Mouse (Mus musculus): ENCODE results near the gene Nop14.
A peak's percentile ranks its signal among the peaks of the same experiment; 100 is the strongest.

Nop14 gene

DNA sequence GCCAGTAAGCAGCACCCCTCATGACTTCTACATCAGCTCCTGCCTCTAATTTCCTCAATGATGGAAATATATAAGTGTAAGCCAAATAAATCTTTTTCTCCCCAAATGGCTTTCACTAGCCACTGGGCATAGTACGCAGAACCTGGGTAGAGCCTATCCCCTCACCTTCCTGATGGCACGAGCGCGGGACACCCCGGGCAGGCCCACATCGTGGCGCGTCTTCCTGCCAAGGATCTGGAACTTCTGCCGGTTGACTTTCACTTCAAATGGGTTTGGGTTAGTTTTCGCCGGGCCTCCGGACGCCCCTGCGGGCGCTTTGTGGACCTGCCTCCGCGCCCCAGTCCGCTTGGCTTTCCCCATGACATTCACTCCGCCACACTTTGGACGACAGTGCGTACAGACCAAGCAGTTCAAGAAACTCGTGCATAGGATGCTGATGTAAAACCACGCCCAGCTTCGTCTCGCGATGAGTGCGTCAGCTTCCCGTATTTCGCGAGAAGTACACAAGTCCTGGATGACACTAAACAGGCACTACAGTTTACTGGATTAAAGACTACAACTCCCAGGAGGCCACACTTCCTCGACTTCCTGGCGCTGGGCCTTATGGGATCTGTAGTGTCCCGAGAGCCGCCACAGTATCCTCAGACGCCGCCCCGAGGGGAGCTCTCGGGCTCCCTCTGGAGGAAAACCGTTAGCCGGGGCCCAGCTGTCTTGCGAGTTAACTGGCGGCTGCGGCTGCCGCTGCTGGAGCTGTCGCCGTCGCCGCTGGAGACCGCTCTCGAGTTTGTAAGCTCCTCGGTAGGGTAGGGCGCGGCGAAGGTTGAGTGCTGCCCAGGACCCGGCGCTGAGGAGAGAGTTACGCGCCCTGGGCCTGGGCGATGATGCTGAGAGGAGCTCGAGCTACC is at the start of gene Nop14, which contains the start of gene Grk4:
Nop14 (minus strand) TSS at position 463 of the 905 bp plus-strand sequence.
Grk4 (plus strand) TSS at position 694 of the 905 bp plus-strand sequence.
- peak; percentile 100 for DNase-seq

DNA sequence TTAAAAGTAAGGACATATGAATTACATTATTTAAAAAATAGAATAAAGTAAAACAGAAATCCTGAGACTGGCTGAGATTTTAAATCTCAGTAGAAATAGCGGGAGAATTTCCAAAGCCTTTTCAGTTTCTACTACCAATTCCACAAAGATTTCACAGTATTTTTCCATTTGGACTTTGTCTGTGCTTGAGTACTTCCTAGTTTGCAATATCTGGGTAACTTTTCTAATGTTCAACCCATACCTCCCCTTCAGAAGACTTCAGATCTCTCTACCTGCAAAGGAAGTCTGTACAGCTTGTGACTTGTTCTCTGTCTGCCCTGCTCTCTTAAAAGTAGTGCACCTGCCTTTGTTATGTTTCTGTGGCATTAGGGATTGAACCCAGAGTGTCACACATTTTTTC is 48.5 kb upstream of the Nop14 start:
- no peak for DNase-seq

DNA sequence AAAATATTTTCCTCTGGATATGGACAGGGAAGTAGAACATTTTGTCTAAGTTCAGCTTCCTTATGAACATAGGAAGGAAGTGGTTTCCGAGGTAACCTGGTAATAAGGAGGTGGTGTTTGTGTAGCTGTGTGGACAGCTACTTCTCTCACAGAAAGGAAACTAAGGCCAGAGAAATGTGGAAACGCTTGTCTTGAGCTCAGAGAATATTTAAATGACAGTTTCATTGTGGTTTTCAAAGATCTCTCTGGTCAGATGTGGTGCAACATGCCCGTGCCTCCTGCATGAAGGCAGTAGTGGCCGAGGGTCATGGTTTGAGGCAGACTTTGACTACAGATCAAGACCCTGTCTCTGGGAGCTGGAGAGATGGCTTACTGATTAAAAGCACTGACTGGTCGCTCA is 35.6 kb upstream of the Nop14 start:
- DNase-seq, result no peak

DNA sequence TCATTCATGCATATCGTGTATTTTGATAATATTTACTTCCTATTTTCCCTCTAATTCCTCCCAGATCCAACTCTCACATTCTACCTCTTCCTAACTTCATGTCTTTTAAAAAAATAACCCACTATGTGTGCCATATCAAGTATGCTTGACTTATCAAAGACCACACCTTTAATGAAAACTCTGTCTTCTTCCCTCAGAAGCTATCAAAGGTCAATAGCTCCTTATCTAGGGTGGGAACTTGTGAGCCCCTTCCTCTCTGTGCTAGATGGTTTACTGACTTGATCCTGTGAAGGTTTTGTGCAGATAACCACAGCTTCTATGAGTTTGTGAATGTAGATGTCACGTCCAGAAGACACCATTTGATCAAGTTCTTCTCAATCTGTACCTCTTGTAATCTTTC is 32.8 kb upstream of the Nop14 start:
- no peak for DNase-seq

DNA sequence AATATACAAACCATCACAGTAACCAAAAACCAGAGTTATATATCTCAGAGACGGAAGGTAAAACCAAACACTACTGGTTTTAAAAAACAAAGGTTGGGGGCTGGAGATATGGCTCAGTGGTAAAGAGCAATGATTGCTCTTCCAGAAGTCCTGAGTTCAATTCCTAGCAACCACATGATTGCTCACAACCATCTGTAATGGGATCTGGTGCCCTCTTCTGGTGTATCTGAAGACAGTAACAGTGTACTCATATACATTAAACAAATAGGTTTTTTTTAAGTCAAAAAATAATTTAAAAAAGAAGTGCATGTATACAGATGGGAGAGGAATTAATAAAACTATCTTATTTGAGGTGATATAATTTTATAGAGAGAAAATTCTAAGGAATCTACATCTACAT is 29.9 kb upstream of the Nop14 start:
- DNase-seq, result no peak

DNA sequence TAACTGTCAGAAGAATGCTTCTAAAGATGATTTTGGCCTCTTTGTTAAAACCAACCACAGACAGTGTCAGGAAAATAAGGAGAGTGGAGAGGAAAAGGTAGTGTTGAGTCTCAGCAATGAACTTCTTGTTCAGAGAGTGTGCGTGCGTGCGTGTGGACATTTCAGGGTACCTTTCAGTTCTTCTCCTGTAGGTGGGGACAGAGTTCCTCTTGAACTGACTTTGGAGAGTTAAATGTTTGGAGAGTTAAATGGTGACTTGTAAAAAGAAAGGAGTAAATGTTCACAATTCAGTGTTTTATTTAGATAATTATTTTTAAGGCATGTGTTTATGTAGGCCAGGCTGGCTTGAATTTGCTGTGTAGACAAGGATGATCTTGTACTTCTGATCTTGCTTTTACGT is 10.3 kb upstream of the Nop14 start:
- no peak for DNase-seq

DNA sequence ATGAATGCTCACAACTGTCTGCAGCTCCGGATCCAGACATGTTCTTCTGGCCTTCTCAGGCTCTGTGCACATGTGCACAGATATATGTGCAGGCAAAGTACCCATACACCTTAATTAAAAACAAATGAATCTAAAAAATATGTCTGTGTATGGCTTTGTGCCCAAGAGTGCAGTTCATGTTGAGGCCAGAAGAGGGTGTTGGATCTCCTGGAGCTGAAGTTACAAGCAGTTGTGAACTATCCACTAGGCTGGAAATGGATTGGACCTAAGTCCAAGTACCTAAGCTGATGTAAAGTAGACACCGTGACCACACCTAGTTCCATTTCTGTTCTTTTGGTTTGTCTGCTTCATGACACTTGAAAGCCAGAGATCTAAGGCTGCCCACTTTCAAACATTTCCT is 9.5 kb upstream of the Nop14 start:
- no peak for DNase-seq

DNA sequence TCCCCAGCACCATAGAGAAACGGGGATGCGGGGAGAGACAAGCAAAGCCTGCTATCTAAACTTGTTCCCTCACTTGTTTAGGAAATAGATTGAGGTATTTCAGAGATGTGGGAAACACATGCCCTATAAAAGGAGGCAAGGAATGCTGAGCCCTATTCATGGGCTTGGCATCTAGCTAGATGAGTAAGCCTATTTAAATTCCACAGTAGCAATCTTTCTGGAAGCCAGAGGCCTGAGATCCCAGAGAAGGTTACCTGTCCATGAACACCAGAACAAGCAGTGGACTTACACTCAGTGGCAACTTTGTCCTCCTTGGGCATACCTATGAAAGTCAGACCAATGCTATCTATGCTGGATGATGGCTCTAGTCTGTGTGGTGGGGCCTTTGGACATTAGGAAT is 3.3 kb upstream of the Nop14 start:
- DNase-seq, result no peak

DNA sequence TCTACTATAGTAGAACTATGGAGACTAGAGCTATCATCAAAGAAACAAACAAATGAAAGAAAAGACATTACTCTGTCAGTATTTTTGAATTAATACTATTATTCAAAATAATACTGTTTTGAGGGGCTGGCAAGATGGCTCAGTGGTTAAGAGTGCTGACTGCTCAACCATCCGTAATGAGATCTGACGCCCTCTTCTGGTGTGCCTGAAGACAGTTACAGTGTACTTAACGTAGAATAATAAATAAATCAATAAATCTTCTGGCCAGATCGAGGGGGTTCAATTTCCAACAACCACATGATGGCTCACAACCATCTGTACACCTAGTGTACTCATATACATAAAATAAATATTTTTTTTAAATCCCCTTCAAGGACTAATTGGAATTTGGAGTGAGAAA is 2.0 kb upstream of the Nop14 start:
- DNase-seq, result no peak

DNA sequence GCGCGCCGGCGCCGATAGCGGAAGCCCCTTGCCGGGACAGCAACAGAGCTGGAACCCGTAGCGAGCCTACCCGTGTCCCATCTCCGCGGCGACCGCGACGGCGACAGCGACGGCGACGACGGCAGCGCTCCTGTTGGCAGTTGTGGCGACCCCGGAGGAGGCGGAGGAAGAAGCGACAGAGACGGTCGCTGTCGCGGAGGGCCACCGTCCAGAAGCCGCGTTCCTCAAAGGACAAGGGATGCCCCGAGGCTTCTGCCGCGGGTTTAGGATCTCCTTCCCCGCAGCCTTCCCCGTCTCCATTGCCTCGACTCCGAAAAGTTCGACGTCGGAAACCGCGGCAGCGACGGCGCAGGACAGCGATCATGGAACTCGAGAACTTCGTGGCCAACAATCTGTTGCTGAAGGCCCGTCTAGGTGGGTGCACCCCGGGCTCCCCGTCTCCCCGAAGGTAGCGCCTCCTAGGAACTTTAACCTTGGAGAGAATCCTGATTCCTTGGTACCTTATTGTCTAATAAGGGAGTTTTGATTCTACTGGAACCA is 713 bp upstream of the Nop14 start:
- no peak for DNase-seq

DNA sequence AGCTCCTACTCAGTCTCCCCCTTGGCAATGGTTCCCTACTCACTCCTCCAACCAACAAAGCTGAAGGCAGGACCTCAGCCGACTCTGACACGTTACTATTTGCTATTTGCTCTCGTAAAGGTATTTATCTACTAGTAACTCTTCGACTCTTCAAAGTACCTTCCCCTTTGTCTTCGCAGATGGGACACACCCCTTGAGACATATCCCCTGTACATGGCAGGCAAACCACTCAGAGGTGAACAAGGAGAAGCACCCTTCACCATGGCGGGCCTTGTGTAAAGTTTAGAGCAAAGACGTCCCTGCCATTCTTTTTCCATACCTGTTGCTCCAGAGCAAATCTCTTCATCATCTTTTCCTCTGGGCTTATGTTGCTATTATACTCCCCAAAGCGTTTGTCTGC is 2.4 kb downstream of the Nop14 start:
- no peak for DNase-seq

DNA sequence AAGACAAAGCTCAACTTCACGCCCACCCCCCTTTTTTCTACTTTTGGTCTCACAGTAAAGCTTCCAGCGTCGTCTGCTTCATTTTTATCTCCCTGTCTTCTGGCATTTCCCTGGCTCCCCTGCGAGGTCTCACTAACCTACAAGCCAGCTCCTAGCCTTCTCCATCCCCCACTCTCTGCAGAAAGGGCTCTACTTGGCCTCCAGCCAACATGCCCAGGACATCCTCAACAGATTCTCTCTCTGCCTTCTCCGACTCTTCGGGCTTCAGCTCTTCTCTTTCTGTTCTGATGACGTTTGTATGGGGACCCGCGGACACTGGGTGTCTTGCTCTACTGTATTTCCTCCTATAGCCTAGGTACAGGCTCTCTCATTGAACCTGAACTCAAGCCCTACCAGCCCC is 5.1 kb downstream of the Nop14 start:
- no peak for DNase-seq

DNA sequence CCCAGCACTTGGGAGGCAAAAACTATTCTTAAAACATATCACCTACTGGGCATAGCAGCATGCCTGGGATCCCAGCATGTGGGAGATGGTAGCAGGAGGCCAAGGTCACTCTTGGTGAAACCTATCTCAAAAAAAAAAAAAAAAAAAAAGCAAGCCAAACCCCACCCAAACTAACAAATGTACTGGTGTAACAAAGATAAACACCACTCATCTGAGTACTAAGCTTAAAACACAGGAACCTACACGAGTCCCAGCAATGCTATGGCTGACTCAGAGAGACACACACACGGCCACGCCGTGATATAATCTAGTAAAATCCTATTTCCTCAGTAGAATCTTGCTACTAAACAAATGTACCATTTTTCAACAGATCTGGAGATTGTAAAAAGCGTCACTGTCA is 7.0 kb downstream of the Nop14 start:
- DNase-seq, result no peak

DNA sequence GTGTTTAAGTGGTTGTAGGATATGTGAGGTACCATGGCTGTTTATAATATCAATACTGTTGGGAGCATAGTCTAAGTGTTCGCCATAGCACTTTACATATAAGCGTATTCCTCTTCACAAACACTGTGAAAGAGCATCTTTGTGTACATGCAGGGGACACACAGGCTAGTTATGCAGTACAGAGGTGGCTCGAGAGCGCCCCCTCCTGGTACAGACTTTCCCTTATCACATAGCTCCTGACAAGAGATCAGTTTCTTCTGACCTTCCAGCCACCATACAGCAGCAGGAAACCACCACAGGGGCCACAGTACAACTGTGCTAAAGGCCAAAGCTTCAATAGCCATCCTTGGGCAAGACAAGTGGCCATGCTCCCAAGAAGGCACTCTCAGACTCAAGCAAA is 12.4 kb downstream of the Nop14 start:
- DNase-seq, result peak; percentile 79

DNA sequence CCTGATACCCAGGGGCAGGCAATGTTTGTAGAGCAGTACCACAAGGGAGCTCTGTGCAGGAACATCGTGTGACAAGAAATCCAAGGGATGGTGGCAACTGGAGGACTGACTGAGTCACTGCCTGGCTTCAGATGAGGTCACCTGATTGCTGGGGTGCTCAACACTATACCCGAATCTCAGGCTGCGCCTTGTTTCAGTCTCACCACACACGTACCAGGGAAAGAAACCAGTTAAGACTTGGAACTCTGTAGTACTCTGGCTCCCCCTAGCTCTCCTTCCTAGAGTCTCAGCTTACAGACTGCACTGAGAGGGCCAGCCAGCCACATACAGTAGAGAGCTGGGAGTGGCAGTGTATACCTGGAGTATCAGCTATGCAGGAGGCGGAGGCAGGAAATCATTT is 17.0 kb downstream of the Nop14 start:
- DNase-seq, result peak; percentile 68

DNA sequence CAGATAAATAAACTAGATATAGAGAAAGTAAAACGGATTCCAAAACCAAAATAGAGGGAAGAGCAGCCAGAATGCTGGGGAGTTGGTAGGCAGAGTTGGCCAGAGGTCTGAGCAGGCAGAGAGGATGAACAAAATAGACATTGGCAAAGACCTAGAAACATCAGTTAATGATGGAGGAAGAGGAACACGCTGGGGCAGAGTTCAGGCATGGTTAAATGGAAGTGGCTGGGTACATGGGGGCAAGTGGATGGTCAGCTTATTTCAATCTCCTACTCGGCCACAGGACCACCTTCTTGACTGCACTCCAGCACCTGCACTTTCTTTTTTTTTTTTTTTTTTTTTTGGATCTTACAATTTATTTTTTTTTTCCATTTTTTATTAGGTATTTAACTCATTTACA is 18.0 kb downstream of the Nop14 start:
- DNase-seq, result no peak

DNA sequence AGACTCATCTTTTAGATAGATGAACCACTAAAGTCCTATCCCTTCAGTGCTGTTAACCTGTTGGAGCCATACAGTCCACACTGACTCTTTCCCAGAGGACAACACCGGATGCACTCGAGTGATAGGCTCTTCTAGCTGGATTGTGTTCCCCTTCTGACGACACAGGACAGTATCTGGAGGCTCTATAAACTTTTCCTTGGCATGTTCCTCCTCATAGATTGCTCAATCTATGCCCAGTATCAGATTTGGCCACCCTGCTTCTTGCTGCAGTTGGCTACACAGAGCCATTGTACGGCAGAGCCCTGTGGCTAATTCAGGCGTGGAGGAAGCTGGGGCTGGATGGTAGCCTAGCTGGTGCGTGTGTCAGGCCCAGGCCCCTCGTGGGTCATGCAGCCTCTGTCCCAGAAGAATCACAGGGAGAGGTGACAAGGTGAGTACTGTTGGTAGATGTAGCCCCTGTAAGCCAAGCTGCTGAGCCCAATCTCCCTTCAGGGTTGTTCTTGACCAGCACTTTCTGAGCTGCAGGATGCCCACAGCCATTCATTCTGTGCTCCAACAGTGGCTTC is 22.3 kb downstream of the Nop14 start:
- DNase-seq, result no peak

DNA sequence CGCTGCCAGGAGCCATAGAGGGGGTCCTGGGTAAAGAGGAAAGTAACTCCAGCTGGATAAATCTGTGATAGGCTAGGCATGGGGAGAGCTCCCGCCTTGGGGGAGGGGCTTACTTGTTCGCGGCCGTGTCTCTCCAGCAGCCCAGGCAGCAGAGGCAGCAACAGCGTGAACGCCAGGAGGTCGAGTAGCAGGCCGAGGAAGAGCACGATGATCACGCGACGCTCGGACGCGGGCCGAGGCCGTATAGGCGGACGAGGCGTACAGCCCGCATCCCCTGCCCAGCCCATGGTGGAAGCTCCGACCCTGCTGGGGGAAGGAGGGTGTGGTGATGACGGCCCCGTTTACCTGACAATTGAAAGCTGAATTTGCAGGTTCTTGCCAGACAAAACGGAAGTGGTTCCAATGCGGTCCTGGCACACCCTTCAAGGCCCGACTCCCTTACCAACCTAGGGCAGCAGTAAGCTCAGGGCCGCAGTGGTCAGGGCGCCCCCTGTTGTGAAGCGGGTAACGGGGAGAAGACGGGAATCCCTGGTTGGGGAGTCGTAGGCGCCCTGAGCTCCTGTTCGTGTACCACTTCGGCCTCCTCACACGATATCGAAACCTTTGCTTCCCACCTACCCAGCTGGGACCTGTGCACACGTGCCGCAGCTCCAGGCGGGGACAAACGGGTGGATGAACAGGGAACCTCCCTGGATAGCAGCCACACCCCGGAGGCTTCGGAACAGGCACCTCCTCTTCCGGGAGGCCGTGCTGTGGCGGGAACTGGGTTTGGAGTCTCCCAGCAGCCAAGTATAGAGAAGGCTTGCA is 23.3 kb downstream of the Nop14 start, which contains the start of gene Mfsd10:
Mfsd10 (minus strand) TSS at position 732 of the 807 bp plus-strand sequence.
- DNase-seq, result peak; percentile 89

DNA sequence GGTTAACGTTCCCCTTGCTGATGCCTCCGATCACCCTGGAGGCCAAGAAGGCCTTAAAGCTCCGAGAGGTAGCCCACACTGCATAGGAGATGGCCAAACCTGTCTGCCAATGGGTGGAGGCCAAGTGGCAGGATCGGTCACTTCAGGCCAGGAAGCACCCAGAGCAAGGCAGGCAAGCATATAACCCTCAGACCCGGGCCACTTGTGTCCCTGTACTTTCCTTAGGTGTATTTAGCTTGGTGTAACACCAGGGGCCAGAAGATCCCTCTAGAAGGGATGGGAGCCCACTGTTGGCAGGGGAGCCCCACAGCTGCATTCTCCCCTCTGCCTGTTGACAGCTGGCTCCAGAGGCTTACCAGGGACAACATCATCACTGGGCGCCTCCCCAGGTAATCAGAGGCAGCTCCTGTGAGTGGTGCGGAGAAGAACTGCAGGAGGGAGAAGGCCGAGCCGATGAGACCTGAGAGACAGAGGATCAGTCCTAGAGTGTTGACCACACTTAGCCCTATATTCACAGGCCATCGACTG is 24.2 kb downstream of the Nop14 start:
- DNase-seq, result peak; percentile 15

DNA sequence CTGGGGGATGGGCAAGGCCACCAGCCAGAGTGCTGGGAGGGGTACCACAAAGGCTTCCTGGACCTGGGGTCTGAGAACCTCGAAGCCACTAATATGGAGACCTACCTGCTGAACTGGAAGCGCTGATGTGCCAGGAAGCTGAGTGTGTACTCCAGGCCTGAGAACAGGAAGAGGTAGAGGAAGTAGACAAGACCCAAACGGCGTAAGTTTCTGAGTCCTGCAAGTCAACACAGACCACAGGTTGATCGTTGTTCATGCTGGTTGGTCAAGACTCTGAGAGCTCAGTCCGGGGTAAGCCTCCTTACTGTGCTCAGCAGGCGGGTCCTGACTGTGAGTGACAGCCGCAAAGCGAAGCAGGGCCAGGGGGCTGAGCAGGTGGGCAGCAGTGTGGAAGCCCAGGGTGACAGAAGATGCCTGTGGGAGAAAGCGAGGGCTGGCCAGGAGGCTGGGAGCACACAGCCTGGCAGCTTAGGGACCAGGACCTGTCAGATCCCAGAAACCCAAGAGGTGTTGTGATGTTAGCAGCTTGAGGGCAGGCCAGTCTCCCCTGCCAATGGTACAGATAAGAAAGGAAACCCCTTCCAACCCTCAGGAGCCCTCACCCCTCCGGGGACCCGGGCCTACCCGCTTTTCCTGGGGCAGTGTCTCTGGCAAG is 25.1 kb downstream of the Nop14 start:
- DNase-seq, result no peak

DNA sequence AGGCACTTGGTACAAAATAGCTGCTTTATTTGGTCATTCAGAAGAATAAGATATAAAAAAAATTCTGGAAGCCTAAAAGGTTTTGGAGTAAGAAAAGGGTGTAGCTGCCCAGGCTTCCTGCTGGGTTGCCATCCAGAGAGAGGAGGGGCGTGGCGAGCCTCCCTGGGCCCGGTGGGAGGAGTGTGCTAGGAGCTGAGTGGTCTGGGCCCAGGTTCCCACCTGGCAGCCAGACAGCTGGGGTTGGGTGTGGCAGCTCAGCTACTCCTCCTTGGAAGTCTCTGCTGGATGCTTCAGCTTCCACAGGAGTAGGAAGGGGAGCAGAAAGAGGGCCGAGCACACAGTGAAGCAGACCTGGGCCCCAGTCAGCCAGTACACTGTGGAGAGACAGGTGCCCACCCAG is 26.3 kb downstream of the Nop14 start:
- DNase-seq, result no peak

DNA sequence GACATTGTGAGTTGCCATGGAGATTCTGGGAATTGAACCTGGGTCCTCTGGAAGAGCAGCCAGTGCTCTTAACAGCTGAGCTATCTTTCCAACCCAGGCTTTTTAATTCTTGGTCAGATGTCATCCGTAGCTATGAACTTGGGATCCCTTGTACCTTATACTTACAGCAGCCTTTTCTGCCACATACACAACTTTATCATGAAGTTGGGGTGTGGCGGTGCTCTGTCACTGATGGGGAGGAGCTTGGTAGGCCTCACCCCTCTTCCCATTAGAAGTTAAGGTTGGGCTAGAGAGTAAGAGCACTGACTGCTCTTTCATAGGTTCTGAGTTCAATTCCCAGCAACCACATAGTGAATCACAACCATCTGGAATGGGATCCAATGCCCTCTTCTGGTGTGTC is 27.0 kb downstream of the Nop14 start:
- no peak for DNase-seq

DNA sequence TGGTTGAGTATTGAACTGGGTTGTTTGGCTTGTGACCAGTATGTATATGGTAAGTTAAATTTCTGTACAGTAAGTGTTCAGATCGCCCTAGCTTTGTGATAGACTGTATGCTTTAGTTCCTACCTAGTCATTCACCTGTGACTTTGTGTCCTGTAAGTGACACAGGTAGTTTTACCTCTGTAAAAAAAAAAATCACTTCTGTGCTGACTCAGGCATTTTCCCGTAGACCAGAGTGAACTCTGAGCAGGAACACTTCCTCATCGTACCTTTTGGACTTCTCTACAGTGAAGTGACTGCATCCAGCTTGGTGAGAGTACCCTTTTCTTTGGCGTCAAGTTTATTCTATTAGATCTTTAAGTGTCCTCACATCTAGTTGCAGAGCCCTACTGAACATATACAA is 50.0 kb downstream of the Nop14 start:
- no peak for DNase-seq

Measured in retina, postnatal 1 day (tissue).